Mouse (Mus musculus) C2C12 (cell line): ENCODE results near the gene Snx30.

ENCODE experiments used
- CTCF ChIP-seq: IDR thresholded peaks from one replicate; pipeline ENCODE4 v1.5.1; 2011; ENCODE audit not compliant: control insufficient read depth, insufficient read depth, insufficient read length
- FOSL1 ChIP-seq: IDR thresholded peaks from one replicate; pipeline ENCODE4 v1.8.0; 2011; ENCODE audit warnings: mild to moderate bottlenecking, low read length; ENCODE audit not compliant: poor library complexity, insufficient read depth, severe bottlenecking
- MAX ChIP-seq: IDR thresholded peaks from one replicate; pipeline ENCODE4 v1.6.1; 2011; ENCODE audit warnings: mild to moderate bottlenecking, control low read depth
- MYOD1 ChIP-seq: IDR thresholded peaks from one replicate; pipeline ENCODE4 v1.6.1; 2011; ENCODE audit warnings: low read depth; ENCODE audit not compliant: control insufficient read depth, insufficient read length
- MYOG ChIP-seq: IDR thresholded peaks from one replicate; pipeline ENCODE4 v1.6.1; 2011; ENCODE audit not compliant: control insufficient read depth, insufficient read length; ENCODE audit errors: extremely low read depth
- USF1 ChIP-seq: IDR thresholded peaks from one replicate; pipeline ENCODE4 v1.6.1; 2011; ENCODE audit warnings: low read depth, mild to moderate bottlenecking, control low read depth, moderate library complexity

GRCm38 (mm10) chr4:59908785-59909184 is 103.1 kb downstream of the Snx30 start:
- TF ChIP-seq MYOD1 (no peak), CTCF (no peak), USF1 (no peak), FOSL1 (no peak), MAX (no peak), MYOG (no peak)
